Comparison of ENCODE assay signal across 8 mouse cellular contexts in genomic region chr5:100518049-100519026, GRCm38 (mm10). TPM values are rescaled to one million over a fixed set of nuclear protein-coding genes. Genes with fewer than 3 reads are reported as not detected.
DNase-seq lines count a peak whose midpoint lies in the region; ATAC-seq lines count a peak whose summit lies in the region.

Gene Cops4 (plus strand): TSS chr5:100518309.

- WGBS in heart, embryonic 14.5 days, result under 1% methylated on average over 64 of the region's 64 CpGs
- under 1% methylated on average over 64 of the region's 64 CpGs for WGBS in liver, embryonic 13.5 days (ENCODE audit: insufficient replicate concordance)
- under 1% methylated on average over 64 of the region's 64 CpGs for WGBS in stomach, embryonic 16.5 days

- peak within 1 kb of the TSS; percentile 57 to 88 for H3K27ac ChIP-seq in heart, embryonic 14.5 days (replicated peaks in 1 of 2; ENCODE audit: control insufficient read depth in 1 of 2, insufficient read depth in 1 of 2, low read depth in 2 of 2, low read length in 2 of 2)
- peak within 1 kb of the TSS; percentile 69 for H3K27ac ChIP-seq in liver, embryonic 13.5 days
- H3K27ac ChIP-seq in stomach, embryonic 16.5 days (ENCODE audit: low read length), result peak within 1 kb of the TSS; percentile 72

- H3K4me2 ChIP-seq in heart, embryonic 14.5 days (ENCODE audit: low read length), result peak within 1 kb of the TSS; percentile 87
- peak within 1 kb of the TSS; percentile 84 for H3K4me2 ChIP-seq in liver, embryonic 13.5 days
- H3K4me2 ChIP-seq in stomach, embryonic 16.5 days (ENCODE audit: low read depth, low read length), result peak within 1 kb of the TSS; percentile 69

- H3K4me1 ChIP-seq in heart, embryonic 14.5 days (ENCODE audit: control insufficient read depth in 2 of 2, insufficient read depth in 2 of 2, low read length in 2 of 2), result peaks cover 3 to 17% of the 10 kb centered on the region in 2 experiments
- H3K4me1 ChIP-seq in liver, embryonic 13.5 days (replicated peaks), result peaks cover 33% of the 10 kb centered on the region
- H3K4me1 ChIP-seq in stomach, embryonic 16.5 days (ENCODE audit: control insufficient read depth, insufficient read depth, low read length), result peaks cover 12% of the 10 kb centered on the region

- peaks cover 3% of the 10 kb centered on the region; the same call in 1 of the 2 replicates for H3K36me3 ChIP-seq in heart, embryonic 14.5 days (ENCODE audit: control insufficient read depth, insufficient read depth, low read length)
- H3K36me3 ChIP-seq in liver, embryonic 13.5 days, result peaks cover 11% of the 10 kb centered on the region
- H3K36me3 ChIP-seq in stomach, embryonic 16.5 days (ENCODE audit: control insufficient read depth, insufficient read depth, low read length), result no peaks in the 10 kb centered on the region

- DNase-seq in c-Kit-negative CD71-positive TER-119-positive erythroid progenitor cells, embryonic 14.5 days (ENCODE audit: low read depth, low spot score), result peak; percentile 99
- peak; percentile 98 for DNase-seq in fibroblast of lung, adult 2 months (ENCODE audit: low read depth)
- peak; percentile 99 for DNase-seq in kidney, postnatal 14 days
- DNase-seq in liver, embryonic 13.5 days, result peak; percentile 98
- peak; percentile 94 for DNase-seq in neural tube, embryonic 10.5 days (ENCODE audit: extremely low spot score, low spot score)

- peak within 1 kb of the TSS; percentile 86 for H3K9ac ChIP-seq in heart, embryonic 14.5 days (ENCODE audit: low read length)
- peak within 1 kb of the TSS; percentile 85 for H3K9ac ChIP-seq in liver, embryonic 13.5 days
- H3K9ac ChIP-seq in stomach, embryonic 16.5 days (ENCODE audit: low read length), result peak within 1 kb of the TSS; percentile 88

- peak within 1 kb of the TSS; percentile 61 to 95 for H3K4me3 ChIP-seq in heart, embryonic 14.5 days (ENCODE audit: control insufficient read depth in 1 of 2, insufficient read depth in 1 of 2, low read depth in 1 of 2, low read length in 2 of 2)
- H3K4me3 ChIP-seq in liver, embryonic 13.5 days (replicated peaks), result peak within 1 kb of the TSS; percentile 78
- peak within 1 kb of the TSS; percentile 70 for H3K4me3 ChIP-seq in stomach, embryonic 16.5 days (replicated peaks; ENCODE audit: low read length)

- no peaks in the 10 kb centered on the region for H3K9me3 ChIP-seq in heart, embryonic 14.5 days (ENCODE audit: control insufficient read depth, low read length)
- no peaks in the 10 kb centered on the region for H3K9me3 ChIP-seq in liver, embryonic 13.5 days (replicated peaks)
- no peaks in the 10 kb centered on the region for H3K9me3 ChIP-seq in stomach, embryonic 16.5 days (replicated peaks; ENCODE audit: control insufficient read depth, low read length)

- H3K27me3 ChIP-seq in heart, embryonic 14.5 days (ENCODE audit: control insufficient read depth, insufficient read depth, low read length), result peaks cover 4% of the 10 kb centered on the region; the same call in 1 of the 2 replicates
- H3K27me3 ChIP-seq in liver, embryonic 13.5 days, result peaks cover 20% of the 10 kb centered on the region
- H3K27me3 ChIP-seq in stomach, embryonic 16.5 days (ENCODE audit: control insufficient read depth, insufficient read depth, low read length), result no peaks in the 10 kb centered on the region

- ATAC-seq in CD4-positive, CD25-positive, alpha-beta regulatory T cell, adult 4 months, result peak; percentile 99
- peak; percentile 99 for ATAC-seq in heart, embryonic 14.5 days (ENCODE audit: insufficient number of reproducible peaks, insufficient read depth, low FRiP score, low read depth)
- ATAC-seq in liver, embryonic 13.5 days (ENCODE audit: low read depth), result peak; percentile 100
- peak; percentile 100 for ATAC-seq in stomach, embryonic 16.5 days (ENCODE audit: insufficient read depth, low FRiP score)

RNA-seq across cellular contexts. Expression of gene Cops4, which starts in this region (rescaled TPM):
- 100 to 1,000 TPM; 114 to 118 TPM for polyA plus RNA-seq in CD4-positive, CD25-positive, alpha-beta regulatory T cell, adult 4 months (2017; shearing (Covaris generic))
- polyA plus RNA-seq in heart, embryonic 14.5 days (2014; fragmentation: Nextera tagmentation; extraction: Ambion mirVana), result 157 and 158 TPM in 2 replicates
- 96.0 and 110 TPM in 2 replicates for polyA plus RNA-seq in liver, embryonic 13.5 days (2015; fragmentation: Nextera tagmentation; extraction: Ambion mirVana)
- polyA plus RNA-seq in stomach, embryonic 16.5 days (2015; fragmentation: Nextera tagmentation; extraction: Ambion mirVana), result 163 and 168 TPM in 2 replicates

Comparison
In these comparisons a context has a peak if more than half of its experiments do, and no peak if none do; other contexts are left out.
1. Peak in every context shown above with its lines: DNase-seq, ATAC-seq, H3K4me3 ChIP-seq and H3K27ac ChIP-seq.